Mouse (Mus musculus) adrenal gland, postnatal 14 days (tissue): ENCODE measurements around the gene Olfr1234. TPM values are rescaled to one million over a fixed set of nuclear protein-coding genes. Genes with fewer than 3 reads are reported as not detected.

Experiments used
- DNase-seq: peaks from one replicate; pipeline ENCODE4 v3.0.0; 2021; ENCODE audit warnings: mixed read lengths
- long read RNA-seq, 2 experiments: library from polyadenylated mRNA; stranded (forward); transcript quantifications; one replicate each; pipeline ENCODE4 v2.0.0; 2021
- total RNA-seq: library from RNA; stranded (reverse); gene quantifications from 2 replicates; pipeline ENCODE4 v1.2.3, GENCODE M21; 2021

Gene Olfr1234
- not detected in 2 replicates for total RNA-seq
- long read RNA-seq, experiment 1 = 0 reads
- long read RNA-seq, experiment 2 = 0 reads

- no peak for DNase-seq
Observed at GRCm38 (mm10) chr2:89364765-89365164, at the start of gene Olfr1234. Olfr1234 (minus strand) TSS chr2:89364865.

DNA sequence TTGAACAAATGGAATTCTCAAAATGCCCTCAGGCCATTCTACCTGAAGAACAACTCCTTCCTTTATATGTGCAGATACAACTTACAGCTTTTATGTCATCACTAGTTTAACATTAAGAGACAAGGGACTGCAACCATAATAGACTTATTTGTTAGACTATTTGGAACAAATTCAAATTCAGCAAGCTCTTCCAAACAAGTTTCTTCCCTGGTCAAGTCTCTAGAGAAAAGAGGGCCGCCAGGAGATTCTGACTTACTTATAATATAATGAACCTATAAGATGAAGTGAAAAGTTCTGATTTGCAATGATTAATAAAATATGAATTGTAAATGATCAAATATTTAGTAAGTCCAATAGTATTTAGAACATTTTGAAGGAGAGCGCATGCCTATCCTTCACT is 44.9 kb upstream of the Olfr1234 start, which contains the start of gene Olfr1238:
Olfr1238 (minus strand) TSS at position 101 of the 400 bp plus-strand sequence.
- DNase-seq = no peak

DNA sequence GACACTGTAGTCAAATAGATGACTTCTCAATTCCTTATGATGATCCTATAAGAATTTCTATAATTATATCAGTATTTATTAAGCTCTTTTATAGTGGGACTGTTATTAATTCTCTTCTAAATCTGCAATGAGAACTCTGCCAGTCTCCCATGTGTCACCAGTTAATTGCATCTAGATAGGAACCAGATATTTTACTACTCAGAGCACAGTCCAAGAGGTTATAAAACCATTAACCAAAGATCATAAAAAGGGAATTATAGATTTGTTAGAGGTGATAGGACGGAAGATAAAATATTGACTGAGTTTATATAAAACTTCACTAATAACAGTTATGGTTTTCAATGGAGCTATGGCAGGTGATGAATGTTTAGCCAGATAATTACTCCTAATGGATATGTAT is 36.2 kb upstream of the Olfr1234 start:
- no peak for DNase-seq

DNA sequence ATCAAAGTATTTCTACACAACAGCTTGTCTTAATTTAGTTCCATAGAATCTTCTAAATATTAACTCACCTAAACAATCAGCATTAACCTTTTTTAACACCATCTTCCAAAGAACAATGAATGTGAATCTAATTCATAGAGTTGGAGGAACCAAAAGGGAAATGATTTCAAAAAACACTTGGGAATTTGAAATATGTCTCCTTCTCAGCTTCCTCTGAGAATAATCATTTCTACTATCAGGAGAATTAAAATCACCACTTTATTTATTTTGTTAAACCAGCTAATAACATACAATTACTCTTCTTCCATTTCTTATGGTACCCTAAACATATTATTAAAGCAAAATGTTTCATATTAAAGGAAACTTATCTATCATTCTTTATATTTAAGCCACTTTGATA is 22.4 kb downstream of the Olfr1234 start, which contains the start of gene Olfr1233:
Olfr1233 (minus strand) TSS at position 101 of the 400 bp plus-strand sequence.
- no peak for DNase-seq

DNA sequence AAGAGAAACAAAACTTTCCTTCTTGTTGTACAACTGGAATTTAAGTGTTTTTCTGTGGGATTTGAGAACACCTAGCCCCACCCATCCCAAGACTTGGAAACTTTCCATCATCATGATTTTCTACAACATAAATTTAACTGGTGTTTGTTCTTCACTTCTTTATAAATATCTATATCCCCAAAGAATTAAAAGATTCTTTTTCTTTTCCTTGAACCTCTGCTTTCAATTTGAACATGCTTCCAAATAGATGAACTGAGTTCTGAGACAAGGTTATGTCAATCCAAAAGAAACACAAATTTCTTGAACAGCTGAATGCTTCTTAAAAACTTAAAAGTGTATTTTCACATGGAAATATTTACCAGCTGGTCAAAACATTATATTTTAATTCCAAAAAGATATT is 35.1 kb downstream of the Olfr1234 start, which contains the start of gene Olfr1232:
Olfr1232 (minus strand) TSS at position 101 of the 400 bp plus-strand sequence.
- no peak for DNase-seq

Other genes starting within 250 kb of the Olfr1234 start
- not detected in 2 replicates for gene Olfr1221, start 247.6 kb downstream of the Olfr1234 start, total RNA-seq
- not detected in 2 replicates for gene Olfr1222, start 231.8 kb downstream of the Olfr1234 start, total RNA-seq
- gene Olfr1223, start 213.3 kb downstream of the Olfr1234 start, total RNA-seq = not detected in 2 replicates
- gene Olfr1224-ps1, start 200.8 kb downstream of the Olfr1234 start, total RNA-seq = not detected in 2 replicates
- gene Olfr1225, start 190.2 kb downstream of the Olfr1234 start, total RNA-seq = not detected in 2 replicates
- not detected in 2 replicates for gene Olfr1226, start 164.8 kb downstream of the Olfr1234 start, total RNA-seq
- not detected in 2 replicates for gene Olfr1228, start 110.8 kb downstream of the Olfr1234 start, total RNA-seq
- gene Olfr1229, start 76.9 kb downstream of the Olfr1234 start, total RNA-seq = not detected in 2 replicates
- gene Olfr1230, start 67.6 kb downstream of the Olfr1234 start, total RNA-seq = not detected in 2 replicates
- not detected in 2 replicates for gene Olfr1231, start 57.8 kb downstream of the Olfr1234 start, total RNA-seq
- not detected in 2 replicates for gene Olfr1232, start 35.2 kb downstream of the Olfr1234 start, total RNA-seq
- gene Olfr1233, start 22.5 kb downstream of the Olfr1234 start, total RNA-seq = not detected in 2 replicates
- not detected in 2 replicates for gene Olfr1238, start 44.8 kb upstream of the Olfr1234 start, total RNA-seq
- gene Olfr1239, start 55.5 kb upstream of the Olfr1234 start, total RNA-seq = not detected in 2 replicates
- gene Olfr1240, start 78.1 kb upstream of the Olfr1234 start, total RNA-seq = not detected in 2 replicates
- not detected in 2 replicates for gene Olfr1241, start 122.3 kb upstream of the Olfr1234 start, total RNA-seq
- gene Olfr1242, start 133.5 kb upstream of the Olfr1234 start, total RNA-seq = not detected in 2 replicates
- not detected in 2 replicates for gene Olfr1243, start 166.6 kb upstream of the Olfr1234 start, total RNA-seq
- gene Olfr1245, start 213.6 kb upstream of the Olfr1234 start, total RNA-seq = not detected in 2 replicates
- not detected in 2 replicates for gene Olfr1246, start 228.3 kb upstream of the Olfr1234 start, total RNA-seq
- gene Olfr1247, start 249.3 kb upstream of the Olfr1234 start, total RNA-seq = not detected in 2 replicates